Mouse (Mus musculus) forebrain, postnatal 0 days (tissue): Measurements from ENCODE around the gene Grhpr. TPM values are rescaled to one million over a fixed set of nuclear protein-coding genes. Genes with fewer than 3 reads are reported as not detected.
A peak's percentile ranks its signal among the peaks of the same experiment; 100 is the strongest.

Experiments used
- ATAC-seq: fragments of 200-750 bp; cut with Nextera tagmentation; 2 replicates; pipeline ENCODE4 v1.8.0; 2017; ENCODE audit warnings: mild to moderate bottlenecking, moderate library complexity
- DNase-seq: peaks from one replicate; pipeline ENCODE4 v3.0.0-alpha.2; 2015
- H3K27ac ChIP-seq: fragments of 300-500 bp; sonication (generic); 2 replicates; pipeline ENCODE4 v1.5.1; 2014; ENCODE audit warnings: low read depth, mild to moderate bottlenecking, antibody characterized with exemption, low read length, moderate library complexity, mixed read lengths
- H3K27me3 ChIP-seq: fragments of 300-500 bp; sonication (generic); 2 replicates; pipeline ENCODE4 v1.6.1; 2014; ENCODE audit warnings: mild to moderate bottlenecking, low read length, mixed read lengths; ENCODE audit not compliant: insufficient read depth
- H3K36me3 ChIP-seq: fragments of 300-500 bp; sonication (generic); 2 replicates; pipeline ENCODE4 v1.6.1; 2014; ENCODE audit warnings: mild to moderate bottlenecking, moderate library complexity; ENCODE audit not compliant: insufficient read depth
- H3K4me1 ChIP-seq: fragments of 300-500 bp; sonication (generic); 2 replicates; pipeline ENCODE4 v1.6.1; 2014; ENCODE audit warnings: antibody characterized with exemption; ENCODE audit not compliant: insufficient read depth
- H3K4me2 ChIP-seq: fragments of 300-500 bp; sonication (generic); 2 replicates; pipeline ENCODE4 v1.6.1; 2014; ENCODE audit warnings: low read depth, mild to moderate bottlenecking, moderate library complexity
- H3K4me3 ChIP-seq: fragments of 300-500 bp; sonication (generic); 2 replicates; pipeline ENCODE4 v1.5.1; 2014; ENCODE audit warnings: low read depth, low read length, mixed read lengths
- H3K9ac ChIP-seq: fragments of 300-500 bp; sonication (generic); 2 replicates; pipeline ENCODE4 v1.6.1; 2014; ENCODE audit warnings: mild to moderate bottlenecking
- H3K9me3 ChIP-seq: fragments of 300-500 bp; sonication (generic); 2 replicates; pipeline ENCODE4 v1.6.1; 2016; ENCODE audit warnings: low read length
- CTCF ChIP-seq: sonication (generic); IDR thresholded peaks from 2 replicates; pipeline ENCODE4 v1.5.1; 2016; ENCODE audit warnings: antibody characterized with exemption, control low read depth, low read depth
- WGBS: fragments of 180-500 bp; shearing (Covaris S2); extraction: QIAGEN DNeasy Blood & Tissue Kit; methylation state at CpG from one replicate; pipeline ENCODE4 v1.1.7; 2014; 5-methylcytosine and 5-hydroxymethylcytosine counted together
- polyA plus RNA-seq: library from polyadenylated mRNA; unstranded; fragments of >200 nt; fragmentation: Nextera tagmentation; extraction: Ambion mirVana; gene quantifications from 2 replicates; pipeline ENCODE4 v1.2.1, GENCODE M21; 2015
- total RNA-seq: library from RNA; depleted of rRNA; stranded (reverse); fragments of >200 nt; gene quantifications from 2 replicates; pipeline ENCODE4 v1.2.3, GENCODE M21; 2014

Grhpr gene
- total and polyA plus RNA-seq, 2 experiments from 2014 or later, result 18.2 to 25.6 TPM

GRCm38 (mm10) chr4:44963156-44963555 lies 18.0 kb upstream of the Grhpr start:
- Histone ChIP-seq H3K36me3 (no peaks in the 10 kb centered on the region), H3K9me3 (no peaks in the 10 kb centered on the region), H3K4me2 (no peak overlapping the region), H3K27me3 (no peaks in the 10 kb centered on the region), H3K4me1 (no peaks in the 10 kb centered on the region), H3K9ac (no peak overlapping the region), H3K27ac (no peak overlapping the region), H3K4me3 (no peak overlapping the region)
- WGBS, result 75% methylated on average over 11 of the region's 11 CpGs
- ATAC-seq (no peak), DNase-seq (no peak)
- TF ChIP-seq CTCF, result no peak

- Histone ChIP-seq H3K4me3 (no peak overlapping the region), H3K36me3 (no peaks in the 10 kb centered on the region), H3K9me3 (no peaks in the 10 kb centered on the region), H3K9ac (no peak overlapping the region), H3K4me1 (no peaks in the 10 kb centered on the region), H3K27ac (no peak overlapping the region), H3K4me2 (no peak overlapping the region), H3K27me3 (no peaks in the 10 kb centered on the region)
- DNase-seq, result no peak
- ATAC-seq, result no peak
- TF ChIP-seq CTCF, result no peak
- WGBS, result 84% methylated on average over 2 of the region's 2 CpGs
Observed at GRCm38 (mm10) chr4:44965175-44965574, 16.0 kb upstream of the Grhpr start.

- Histone ChIP-seq H3K27me3 (no peaks in the 10 kb centered on the region), H3K4me2 (no peak overlapping the region), H3K4me1 (no peaks in the 10 kb centered on the region), H3K9ac (no peak overlapping the region), H3K27ac (no peak overlapping the region), H3K4me3 (no peak overlapping the region), H3K36me3 (no peaks in the 10 kb centered on the region), H3K9me3 (no peaks in the 10 kb centered on the region)
- DNase-seq (no peak), ATAC-seq (no peak)
- no peak for TF ChIP-seq CTCF
- 91% methylated on average over 3 of the region's 3 CpGs for WGBS
Observed at GRCm38 (mm10) chr4:44965736-44966135, 15.5 kb upstream of the Grhpr start.

- Histone ChIP-seq H3K4me1 (no peaks in the 10 kb centered on the region), H3K9ac (no peak overlapping the region), H3K27me3 (no peaks in the 10 kb centered on the region), H3K4me3 (no peak overlapping the region), H3K9me3 (no peaks in the 10 kb centered on the region), H3K27ac (no peak overlapping the region), H3K4me2 (no peak overlapping the region), H3K36me3 (no peaks in the 10 kb centered on the region)
- no peak for TF ChIP-seq CTCF
- ATAC-seq (no peak), DNase-seq (no peak)
- 89% methylated on average over 8 of the region's 8 CpGs for WGBS
Observed at GRCm38 (mm10) chr4:44967402-44967801, 13.8 kb upstream of the Grhpr start.

- no peak for ATAC-seq
- Histone ChIP-seq H3K4me3 (no peak overlapping the region), H3K27ac (no peak overlapping the region), H3K27me3 (no peaks in the 10 kb centered on the region), H3K4me1 (peaks cover 5% of the 10 kb centered on the region; the same call in 1 of the 2 replicates), H3K9me3 (no peaks in the 10 kb centered on the region), H3K36me3 (no peaks in the 10 kb centered on the region), H3K9ac (no peak overlapping the region), H3K4me2 (no peak overlapping the region)
- DNase-seq, result no peak
- 94% methylated on average over 7 of the region's 7 CpGs for WGBS
- no peak for TF ChIP-seq CTCF
Observed at GRCm38 (mm10) chr4:44970056-44970455, 11.1 kb upstream of the Grhpr start.

GRCm38 (mm10) chr4:44970612-44971110 lies 10.5 kb upstream of the Grhpr start:
- H3K27ac ChIP-seq, result no peak overlapping the region
- H3K27me3 ChIP-seq, result no peaks in the 10 kb centered on the region
- H3K9ac ChIP-seq, result no peak overlapping the region
- 24% methylated on average over 10 of the region's 10 CpGs for WGBS
- DNase-seq, result peak; percentile 25
- no peak overlapping the region for H3K4me3 ChIP-seq
- no peaks in the 10 kb centered on the region for H3K36me3 ChIP-seq
- H3K9me3 ChIP-seq, result no peaks in the 10 kb centered on the region
- peak; percentile 73 for TF ChIP-seq CTCF
- no peak overlapping the region for H3K4me2 ChIP-seq
- H3K4me1 ChIP-seq, result peaks cover 5% of the 10 kb centered on the region; the same call in 1 of the 2 replicates
- no peak for ATAC-seq

GRCm38 (mm10) chr4:44973450-44973849 lies 7.7 kb upstream of the Grhpr start:
- Histone ChIP-seq H3K27ac (no peak overlapping the region), H3K4me3 (no peak overlapping the region), H3K27me3 (no peaks in the 10 kb centered on the region), H3K4me1 (peaks cover 5% of the 10 kb centered on the region; the same call in 1 of the 2 replicates), H3K36me3 (no peaks in the 10 kb centered on the region), H3K9me3 (no peaks in the 10 kb centered on the region), H3K9ac (no peak overlapping the region), H3K4me2 (peak overlapping the region; percentile 27; the same call in 1 of the 2 replicates)
- peak; percentile 85 for ATAC-seq
- TF ChIP-seq CTCF, result peak; percentile 85
- peak; percentile 80 for DNase-seq
- 13% methylated on average over 9 of the region's 9 CpGs for WGBS
